Mouse (Mus musculus): ENCODE measurements around the gene Tas1r3. TPM values are rescaled to one million over a fixed set of nuclear protein-coding genes. Genes with fewer than 3 reads are reported as not detected.
A peak's percentile ranks its signal among the peaks of the same experiment; 100 is the strongest.

The Tas1r3 gene
- total RNA-seq, 2 experiments from 2014 or later, result 0.26 to 0.32 TPM

- intact Hi-C loops (cut with DNase I), result no loop called here
- DNase-seq, result no peak
These were observed 26.2 kb upstream of the Tas1r3 start for GRCm38 (mm10) chr4:155889316-155889715.

- DNase-seq, result no peak
- intact Hi-C loops (cut with DNase I), result no loop called here
These were observed 25.0 kb upstream of the Tas1r3 start for GRCm38 (mm10) chr4:155888181-155888580.

DNA sequence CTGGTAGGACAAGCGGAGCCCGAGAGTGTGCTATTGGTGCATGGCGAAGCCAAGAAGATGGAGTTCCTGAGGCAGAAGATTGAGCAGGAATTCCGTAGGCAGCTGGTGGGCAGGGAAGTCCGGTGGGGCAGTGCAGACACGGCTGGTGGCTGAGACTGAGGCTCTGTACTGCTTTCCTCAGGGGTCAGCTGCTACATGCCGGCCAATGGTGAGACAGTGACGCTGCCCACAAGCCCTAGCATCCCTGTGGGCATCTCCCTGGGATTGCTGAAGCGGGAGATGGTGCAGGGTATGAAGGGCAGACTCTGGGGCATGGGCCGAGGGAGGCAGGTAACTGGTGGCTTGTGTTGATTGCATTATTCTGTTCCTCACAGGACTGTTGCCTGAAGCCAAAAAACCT lies 24.5 kb upstream of the Tas1r3 start:
- DNase-seq, result no peak
- intact Hi-C loops (cut with DNase I), result no loop called here

- intact Hi-C loops (cut with DNase I), result no loop called here
- no peak for DNase-seq
These were observed 23.2 kb upstream of the Tas1r3 start for GRCm38 (mm10) chr4:155886330-155886729.

DNA sequence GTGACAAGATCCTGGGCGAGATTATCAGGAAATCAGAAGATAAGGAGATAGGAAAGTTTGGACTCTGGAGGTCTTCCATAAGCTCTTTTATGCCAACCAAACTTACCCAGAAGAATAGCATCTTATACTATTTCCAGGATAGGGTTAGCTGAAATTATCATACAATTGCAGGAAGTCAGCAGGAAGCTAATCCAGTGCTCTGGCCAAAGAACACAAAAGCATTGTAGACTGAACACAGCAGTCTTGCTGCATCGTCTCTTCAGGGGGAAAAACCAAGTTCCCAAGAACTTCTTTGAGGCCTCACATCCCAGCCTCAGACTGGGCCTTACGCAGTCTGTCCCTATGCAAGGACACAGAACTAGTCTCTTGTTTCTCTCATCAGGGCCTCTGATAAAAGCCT lies 20.4 kb upstream of the Tas1r3 start:
- intact Hi-C loops (cut with DNase I), result no loop called here
- no peak for DNase-seq

DNA sequence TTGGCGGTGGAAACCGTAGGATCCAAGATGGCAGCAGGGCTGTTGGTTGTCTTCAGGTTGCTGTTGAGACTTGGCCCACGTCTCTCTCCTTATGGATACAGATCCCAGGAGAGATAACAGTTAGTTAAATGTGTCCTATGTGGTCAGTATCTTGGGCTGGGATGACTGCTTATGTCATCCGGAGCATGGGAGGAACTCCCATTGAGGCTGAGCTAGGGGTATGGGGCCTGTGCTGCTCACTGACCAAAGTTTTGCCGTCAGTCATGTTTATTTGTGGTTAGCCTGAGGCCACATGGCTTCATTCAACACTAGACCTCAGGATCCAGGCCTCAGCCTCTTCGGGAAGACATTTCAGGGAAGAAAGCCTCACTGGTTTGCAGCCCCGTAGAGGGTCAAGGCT lies 8.2 kb upstream of the Tas1r3 start:
- DNase-seq, result no peak
- intact Hi-C loops (cut with DNase I), result loop anchor here (2.0 kb wide), 1 partner anchor 71 kb away; the partner anchor contains the start of gene Ube2j2

DNA sequence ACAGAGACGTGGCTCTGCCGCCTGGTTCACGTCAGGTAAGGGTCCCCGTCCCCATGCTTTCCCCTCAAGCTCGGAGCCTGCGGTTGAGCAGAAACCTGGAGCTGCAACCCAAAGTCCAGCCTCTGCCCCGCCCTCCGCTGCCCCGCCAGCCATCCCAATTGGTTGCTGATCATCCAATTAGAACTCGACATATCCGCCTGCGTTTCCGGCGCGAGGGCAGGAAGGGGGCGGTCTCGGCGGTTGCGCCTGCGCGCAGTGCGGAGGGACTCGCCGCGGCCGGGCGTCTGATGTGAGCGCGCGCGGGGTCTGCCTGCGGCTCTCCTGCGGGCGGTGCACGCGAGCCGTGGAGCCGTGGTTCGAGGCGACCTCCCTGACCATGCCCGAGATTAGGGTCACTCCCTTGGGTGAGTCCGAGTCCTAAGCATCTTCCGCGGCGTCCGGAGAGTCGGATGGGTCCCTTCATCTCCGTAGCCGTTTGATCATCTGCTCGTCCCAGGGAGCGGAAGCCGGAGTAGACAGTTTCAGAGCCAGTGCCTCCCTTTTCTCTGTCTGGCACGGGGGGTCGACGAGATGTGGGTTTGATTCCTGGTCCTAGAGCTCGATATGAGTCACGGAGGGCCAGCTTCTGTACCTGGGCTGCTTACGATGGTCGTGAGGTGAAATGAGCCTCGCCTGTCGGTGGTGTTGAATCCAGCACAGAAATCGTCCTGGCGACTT lies 6.3 kb upstream of the Tas1r3 start, which contains the start of the genes Cptp and Ints11:
TSS of gene Cptp (minus strand) at position 124 of the 717 bp plus-strand sequence.
TSS of gene Ints11 (plus strand) at position 230 of the 717 bp plus-strand sequence.
- intact Hi-C loops (cut with DNase I), result loop anchor here (2.0 kb wide), 2 partner anchors 23 to 73 kb away; partner anchors contain the start of gene Ube2j2
- peak; percentile 98 for DNase-seq

DNA sequence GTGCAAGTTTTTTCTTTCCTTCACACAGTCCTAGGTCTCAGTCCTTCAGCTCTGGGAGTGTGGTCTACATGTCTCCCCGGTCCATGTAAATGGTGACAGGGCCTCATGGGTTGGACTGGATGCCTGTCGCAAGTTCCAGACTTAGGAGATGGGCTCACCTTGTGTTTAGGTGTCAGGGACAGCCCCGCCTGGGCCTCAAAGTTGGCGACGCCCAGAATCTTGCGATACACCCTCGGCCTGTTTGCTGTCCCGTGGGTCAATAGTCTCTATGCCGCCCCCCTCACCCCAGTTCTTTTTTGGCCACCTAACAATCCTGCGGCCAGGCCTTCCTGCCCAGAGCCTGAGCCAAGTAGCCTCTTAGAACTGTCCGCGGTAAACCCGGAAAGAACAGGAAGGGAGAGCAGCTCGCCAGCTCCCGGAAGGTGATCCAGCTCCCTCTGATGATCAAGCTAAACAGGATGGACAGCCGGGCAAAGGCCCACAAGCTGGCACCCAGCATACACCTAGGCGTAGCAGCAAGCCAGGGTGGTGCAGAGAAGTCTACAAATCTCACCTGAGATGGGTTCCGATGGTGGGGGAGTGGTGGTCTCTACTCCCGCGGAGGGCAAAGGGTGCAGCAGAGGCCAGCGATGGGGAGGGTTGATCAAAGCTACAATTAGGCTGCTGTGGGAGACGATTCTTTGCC lies 5.6 kb upstream of the Tas1r3 start:
- intact Hi-C loops (cut with DNase I), result loop anchor here (2.0 kb wide), 1 partner anchor 24 kb away; no protein-coding TSS in a partner anchor
- DNase-seq, result peak in 1 of 2 experiments; percentile 36

- intact Hi-C loops (cut with DNase I), result no loop called here
- DNase-seq, result no peak
These were observed 1.4 kb downstream of the Tas1r3 start for GRCm38 (mm10) chr4:155861787-155862186.

DNA sequence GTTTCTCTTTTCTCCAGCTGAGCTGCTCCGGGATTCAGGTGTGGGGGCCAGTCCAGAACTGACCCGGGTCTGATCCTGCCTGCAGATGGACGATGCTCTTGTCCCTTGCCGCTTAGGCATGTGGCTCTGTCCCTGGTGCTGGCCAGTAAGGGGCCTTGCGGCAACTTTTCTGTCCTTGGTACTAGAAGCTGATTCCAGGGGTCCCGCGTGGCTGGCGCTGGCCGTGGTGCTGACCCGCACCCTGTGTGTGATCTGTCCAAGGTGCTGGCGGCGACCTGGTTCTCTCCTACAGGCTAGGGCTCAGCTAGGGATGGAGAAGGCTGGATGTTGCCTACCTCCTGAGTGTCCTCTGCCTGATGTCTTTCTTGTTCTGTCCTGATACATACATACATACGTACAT lies 3.8 kb downstream of the Tas1r3 start:
- DNase-seq, result peak; percentile 61 to 67
- intact Hi-C loops (cut with DNase I), result no loop called here

- no peak for DNase-seq
- intact Hi-C loops (cut with DNase I), result no loop called here
These were observed 6.3 kb downstream of the Tas1r3 start for GRCm38 (mm10) chr4:155856881-155857280.

DNA sequence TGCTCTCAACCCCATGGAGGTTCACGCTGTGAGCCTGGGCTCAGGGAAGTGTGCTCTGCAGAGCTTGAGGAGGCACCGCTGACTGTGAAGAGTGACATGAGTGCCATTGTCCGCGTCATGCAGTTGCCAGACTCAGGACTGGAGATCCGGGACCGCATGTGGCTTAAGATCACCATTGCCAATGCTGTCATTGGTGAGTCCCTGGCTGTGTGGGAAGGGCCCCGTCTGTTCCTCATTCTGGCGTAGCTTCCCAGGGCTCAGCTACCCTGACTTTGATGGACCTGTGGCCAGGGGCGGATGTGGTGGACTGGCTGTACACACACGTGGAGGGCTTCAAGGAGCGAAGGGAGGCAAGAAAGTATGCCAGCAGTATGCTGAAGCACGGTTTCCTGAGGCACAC lies 7.1 kb downstream of the Tas1r3 start:
- no peak for DNase-seq
- intact Hi-C loops (cut with DNase I), result no loop called here

GRCm38 (mm10) chr4:155854991-155855390 lies 8.2 kb downstream of the Tas1r3 start:
- DNase-seq, result no peak
- intact Hi-C loops (cut with DNase I), result no loop called here

DNA sequence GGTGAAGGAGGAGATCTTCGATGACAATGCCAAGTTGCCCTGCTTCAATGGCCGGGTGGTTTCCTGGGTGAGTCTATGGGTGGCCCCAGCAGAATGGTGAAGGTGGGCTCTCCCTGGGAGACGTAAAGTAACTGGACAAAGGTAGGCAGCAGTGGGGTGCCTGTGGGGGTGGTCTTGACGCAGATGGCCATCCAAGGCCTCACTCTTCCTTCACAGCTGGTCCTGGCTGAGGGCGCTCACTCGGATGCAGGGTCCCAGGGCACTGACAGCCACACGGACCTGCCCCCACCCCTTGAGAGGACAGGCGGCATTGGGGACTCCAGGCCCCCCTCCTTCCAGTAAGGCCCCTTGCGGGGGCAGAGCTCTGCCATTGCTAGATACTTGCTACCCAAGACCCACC lies 9.7 kb downstream of the Tas1r3 start:
- intact Hi-C loops (cut with DNase I), result loop anchor here (2.0 kb wide), 1 partner anchor 13 kb away; no protein-coding TSS in a partner anchor
- DNase-seq, result no peak

GRCm38 (mm10) chr4:155851951-155852411 lies 11.2 kb downstream of the Tas1r3 start:
- DNase-seq, result peak in 1 of 2 experiments; percentile 31
- intact Hi-C loops (cut with DNase I), result loop anchor here (2.0 kb wide), 1 partner anchor 15 kb away; no protein-coding TSS in a partner anchor

DNA sequence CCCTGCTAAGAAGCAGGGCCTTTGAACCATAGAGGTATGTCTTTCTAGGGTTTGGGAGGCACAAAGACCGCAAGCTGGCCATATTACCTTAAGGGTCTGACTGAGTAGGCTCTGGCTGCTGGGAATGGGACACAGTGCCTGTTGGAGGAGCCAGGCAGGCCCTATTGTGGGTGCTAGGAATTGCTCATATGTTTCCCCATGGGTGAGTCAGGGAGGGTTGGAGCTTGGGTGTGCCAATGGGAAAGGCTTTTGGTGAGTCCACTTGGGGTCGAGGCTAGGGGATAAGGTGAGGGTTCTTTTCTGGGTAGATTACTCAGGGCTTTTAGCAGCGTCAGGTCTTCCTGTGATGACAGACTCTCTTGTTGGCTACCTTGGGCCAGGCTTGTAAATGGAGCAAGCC lies 11.8 kb downstream of the Tas1r3 start:
- DNase-seq, result no peak
- intact Hi-C loops (cut with DNase I), result no loop called here

DNA sequence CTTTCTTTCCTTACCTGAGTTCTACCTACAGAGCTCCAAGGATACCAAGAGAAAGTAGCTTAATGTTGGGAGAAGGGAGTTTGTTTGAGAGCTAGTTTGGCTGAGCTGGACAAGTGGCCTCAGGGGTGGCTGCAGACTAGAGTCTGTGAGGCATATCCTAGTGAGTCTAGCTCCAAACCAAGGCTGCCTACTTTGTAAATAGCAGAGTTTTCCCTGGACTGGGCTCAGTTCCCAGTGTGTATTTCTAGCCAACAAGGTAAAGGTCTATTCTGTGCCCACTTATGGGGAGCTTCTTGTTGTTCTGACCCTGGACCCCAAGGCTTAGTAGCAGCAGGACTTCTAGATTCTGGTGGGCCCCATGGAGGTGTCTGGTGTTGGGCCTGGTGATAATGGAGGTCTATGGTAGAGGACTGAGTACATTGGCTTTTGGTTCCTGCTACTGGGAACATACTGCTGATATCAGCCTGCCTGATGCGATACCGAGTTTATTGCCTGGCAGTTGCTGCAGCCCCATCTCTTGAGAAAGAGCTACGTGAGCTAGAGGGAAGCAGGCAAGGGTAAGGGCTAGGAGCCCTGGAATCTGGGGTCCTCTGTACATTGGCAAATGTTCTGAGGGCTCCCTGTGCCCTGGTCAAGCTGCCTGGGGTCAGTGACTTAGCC lies 13.2 kb downstream of the Tas1r3 start:
- intact Hi-C loops (cut with DNase I), result no loop called here
- no peak for DNase-seq

DNA sequence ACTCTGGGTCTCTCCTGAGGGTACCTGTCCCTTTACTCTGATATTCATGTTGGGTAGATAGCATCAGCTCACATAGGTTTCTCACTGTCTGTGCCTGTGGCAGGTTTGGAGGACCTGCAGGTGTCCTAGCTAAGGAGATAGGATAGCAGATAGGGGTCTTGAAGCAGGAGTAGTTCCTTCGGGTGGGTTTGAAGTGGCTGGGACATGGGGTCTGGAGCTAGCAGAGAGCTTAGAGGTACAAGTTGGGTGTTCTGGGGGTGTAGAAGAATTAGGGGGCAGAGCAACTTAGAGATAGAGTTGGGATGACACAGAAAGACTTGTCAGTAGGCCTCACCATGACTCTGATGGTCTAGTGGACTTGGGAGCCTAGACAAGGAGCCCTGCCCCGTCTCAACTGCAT lies 13.8 kb downstream of the Tas1r3 start:
- intact Hi-C loops (cut with DNase I), result no loop called here
- DNase-seq, result no peak

- DNase-seq, result no peak
- intact Hi-C loops (cut with DNase I), result no loop called here
These were observed 14.6 kb downstream of the Tas1r3 start for GRCm38 (mm10) chr4:155848434-155849095.

DNA sequence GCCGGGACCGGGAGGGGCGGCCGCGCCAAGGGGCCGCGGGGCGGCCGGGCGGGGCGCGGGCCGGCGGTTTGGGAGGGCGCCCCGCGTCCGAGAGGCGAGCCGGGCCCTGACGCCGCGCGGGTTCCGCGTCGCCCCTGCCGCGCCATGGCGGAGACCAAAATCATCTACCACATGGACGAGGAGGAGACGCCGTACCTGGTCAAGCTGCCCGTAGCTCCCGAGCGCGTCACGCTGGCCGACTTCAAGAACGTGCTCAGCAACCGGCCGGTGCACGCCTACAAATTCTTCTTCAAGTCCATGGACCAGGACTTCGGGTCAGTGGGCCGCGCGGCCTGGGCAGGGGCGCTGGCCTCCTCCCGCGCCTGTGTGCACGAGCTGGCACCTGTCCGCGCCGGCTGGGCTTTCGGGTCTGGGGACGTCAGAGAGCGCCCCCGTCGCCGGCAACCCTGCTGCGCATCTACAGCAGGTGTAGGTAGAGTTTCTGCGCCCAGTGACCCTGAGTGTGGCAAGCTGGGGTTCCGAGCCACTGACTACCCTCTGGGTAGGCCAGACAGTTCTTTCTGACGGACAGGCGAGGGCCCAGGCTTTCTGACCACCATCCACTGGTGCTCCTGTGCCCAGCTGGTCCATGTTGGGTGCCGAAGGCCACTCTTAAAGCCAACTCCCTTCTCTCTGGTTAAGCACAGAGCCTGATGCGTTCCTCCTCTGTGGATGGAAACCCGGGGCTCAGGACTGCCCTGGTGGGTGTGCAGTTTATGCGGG lies 15.4 kb downstream of the Tas1r3 start:
- DNase-seq, result peak in 1 of 2 experiments; percentile 40
- intact Hi-C loops (cut with DNase I), result loop anchor here (1.0 kb wide), 1 partner anchor 15 kb away; no protein-coding TSS in a partner anchor

All from heart, postnatal 14 days (tissue).